Mouse (Mus musculus): ENCODE measurements around the gene Cnn2. TPM values are rescaled to one million over a fixed set of nuclear protein-coding genes. Genes with fewer than 3 reads are reported as not detected.
"Not testable (repeated sequence)": the region's sequence is repeated elsewhere in the genome, so short reads cannot be mapped to it uniquely, and the experiment has no call there.

Gene Cnn2
- total RNA-seq, 2 experiments from 2014 or later: 26.1 to 38.6 TPM

- DNase-seq: peak; percentile 95
These were observed 51.2 kb downstream of the Cnn2 start, which contains the start of gene Polr2e for GRCm38 (mm10) chr10:80039559-80039979. TSS of gene Polr2e (minus strand) at chr10:80039795.

- DNase-seq: not testable (repeated sequence)
These were observed 53.2 kb downstream of the Cnn2 start for GRCm38 (mm10) chr10:80041409-80042060.

GRCm38 (mm10) chr10:80044087-80044486 is 55.7 kb downstream of the Cnn2 start:
- DNase-seq: no peak

- DNase-seq: not testable (repeated sequence)
These were observed 57.0 kb downstream of the Cnn2 start for GRCm38 (mm10) chr10:80045364-80045763.

Other genes with a start within 250 kb of the Cnn2 start
- 10 to 100 TPM; 20.8 to 24.6 TPM for gene Polrmt, start 242.0 kb upstream of the Cnn2 start, total RNA-seq (2021)
- not detected for gene Fgf22, start 233.5 kb upstream of the Cnn2 start, total RNA-seq (2021)
- gene Rnf126, start 221.6 kb upstream of the Cnn2 start, total RNA-seq (2021): 10 to 100 TPM; 35.2 to 36.1 TPM
- gene Fstl3, start 211.3 kb upstream of the Cnn2 start, total RNA-seq (2021): 1 to 10 TPM; 1.1 to 1.6 TPM
- under 1 TPM in 1 of 2 experiments, not detected in 1; 0.11 TPM for gene Prss57, start 197.6 kb upstream of the Cnn2 start, total RNA-seq (2021)
- 10 to 100 TPM; 26.6 to 36.8 TPM for gene Palm, start 195.0 kb upstream of the Cnn2 start, total RNA-seq (2021)
- under 1 TPM in 1 of 2 experiments, not detected in 1; 0.54 TPM for gene Misp, start 167.6 kb upstream of the Cnn2 start, total RNA-seq (2021)
- 100 to 1,000 TPM in 1 of 2 experiments, 10 to 100 TPM in 1; 75.2 to 110 TPM for gene Ptbp1, start 134.2 kb upstream of the Cnn2 start, total RNA-seq (2021)
- gene Prtn3, start 114.1 kb upstream of the Cnn2 start, total RNA-seq (2021): 1 to 10 TPM in 1 of 2 experiments, not detected in 1; 2.1 TPM
- gene Plppr3, start 114.0 kb upstream of the Cnn2 start, total RNA-seq (2021): 1 to 10 TPM in 1 of 2 experiments, under 1 TPM in 1; 0.49 to 1.6 TPM
- 1 to 10 TPM in 1 of 2 experiments, not detected in 1; 1.9 TPM for gene Elane, start 102.3 kb upstream of the Cnn2 start, total RNA-seq (2021)
- gene Cfd, start 97.7 kb upstream of the Cnn2 start, total RNA-seq (2021): 10 to 100 TPM; 21.5 to 22.8 TPM
- gene Med16, start 79.7 kb upstream of the Cnn2 start, total RNA-seq (2021): 10 to 100 TPM; 39.6 to 43.8 TPM
- gene Gm26602, start 77.7 kb upstream of the Cnn2 start, total RNA-seq (2021): not detected
- under 1 TPM; 0.23 to 0.59 TPM for gene Kiss1r, start 71.6 kb upstream of the Cnn2 start, total RNA-seq (2021)
- 100 to 1,000 TPM; 101 to 108 TPM for gene R3hdm4, start 67.4 kb upstream of the Cnn2 start, total RNA-seq (2021)
- gene Arid3a, start 61.5 kb upstream of the Cnn2 start, total RNA-seq (2021): 1 to 10 TPM; 2.6 to 4.1 TPM
- gene Wdr18, start 28.4 kb upstream of the Cnn2 start, total RNA-seq (2021): 10 to 100 TPM; 18.0 to 21.8 TPM
- gene Grin3b, start 17.9 kb upstream of the Cnn2 start, total RNA-seq (2021): under 1 TPM; 0.14 to 0.38 TPM
- 10 to 100 TPM; 85.5 to 90.8 TPM for gene Tmem259, start 4.3 kb upstream of the Cnn2 start, total RNA-seq (2021)
- 1 to 10 TPM; 3.2 to 4.2 TPM for gene Abca7, start 7.9 kb downstream of the Cnn2 start, total RNA-seq (2021)
- gene Arhgap45, start 28.1 kb downstream of the Cnn2 start, total RNA-seq (2021): 1 to 10 TPM; 2.0 to 3.5 TPM
- gene Polr2e, start 51.2 kb downstream of the Cnn2 start, total RNA-seq (2021): 10 to 100 TPM; 62.1 to 62.7 TPM
- gene Gpx4, start 58.6 kb downstream of the Cnn2 start, total RNA-seq (2021): 100 to 1,000 TPM; 380 to 398 TPM
- 10 to 100 TPM in 1 of 2 experiments, 1 to 10 TPM in 1; 7.7 to 11.6 TPM for gene Sbno2, start 117.0 kb downstream of the Cnn2 start, total RNA-seq (2021)
- 100 to 1,000 TPM; 105 to 110 TPM for gene Stk11, start 127.2 kb downstream of the Cnn2 start, total RNA-seq (2021)
- gene Atp5d, start 150.0 kb downstream of the Cnn2 start, total RNA-seq (2021): 100 to 1,000 TPM; 576 to 659 TPM
- gene Cbarp, start 152.3 kb downstream of the Cnn2 start, total RNA-seq (2021): 1 to 10 TPM; 2.3 to 3.2 TPM
- gene Midn, start 159.7 kb downstream of the Cnn2 start, total RNA-seq (2021): 10 to 100 TPM; 34.3 to 62.7 TPM
- 10 to 100 TPM; 84.3 to 88.4 TPM for gene Cirbp, start 177.4 kb downstream of the Cnn2 start, total RNA-seq (2021)
- 1 to 10 TPM; 3.9 to 5.5 TPM for gene 1600002K03Rik, start 184.4 kb downstream of the Cnn2 start, total RNA-seq (2021)
- gene Efna2, start 190.9 kb downstream of the Cnn2 start, total RNA-seq (2021): 1 to 10 TPM; 1.1 to 1.9 TPM
- 10 to 100 TPM; 26.4 to 31.3 TPM for gene Mum1, start 237.8 kb downstream of the Cnn2 start, total RNA-seq (2021)